Mouse (Mus musculus) lung, postnatal 25 days (tissue): ENCODE results near the gene Inpp5f.
"Not testable (repeated sequence)": the region's sequence is repeated elsewhere in the genome, so short reads cannot be mapped to it uniquely, and the experiment has no call there.

Experiments
- DNase-seq: peaks from one replicate; pipeline ENCODE4 v3.0.0; 2022; ENCODE audit warnings: low spot score

Gene Inpp5f

DNA sequence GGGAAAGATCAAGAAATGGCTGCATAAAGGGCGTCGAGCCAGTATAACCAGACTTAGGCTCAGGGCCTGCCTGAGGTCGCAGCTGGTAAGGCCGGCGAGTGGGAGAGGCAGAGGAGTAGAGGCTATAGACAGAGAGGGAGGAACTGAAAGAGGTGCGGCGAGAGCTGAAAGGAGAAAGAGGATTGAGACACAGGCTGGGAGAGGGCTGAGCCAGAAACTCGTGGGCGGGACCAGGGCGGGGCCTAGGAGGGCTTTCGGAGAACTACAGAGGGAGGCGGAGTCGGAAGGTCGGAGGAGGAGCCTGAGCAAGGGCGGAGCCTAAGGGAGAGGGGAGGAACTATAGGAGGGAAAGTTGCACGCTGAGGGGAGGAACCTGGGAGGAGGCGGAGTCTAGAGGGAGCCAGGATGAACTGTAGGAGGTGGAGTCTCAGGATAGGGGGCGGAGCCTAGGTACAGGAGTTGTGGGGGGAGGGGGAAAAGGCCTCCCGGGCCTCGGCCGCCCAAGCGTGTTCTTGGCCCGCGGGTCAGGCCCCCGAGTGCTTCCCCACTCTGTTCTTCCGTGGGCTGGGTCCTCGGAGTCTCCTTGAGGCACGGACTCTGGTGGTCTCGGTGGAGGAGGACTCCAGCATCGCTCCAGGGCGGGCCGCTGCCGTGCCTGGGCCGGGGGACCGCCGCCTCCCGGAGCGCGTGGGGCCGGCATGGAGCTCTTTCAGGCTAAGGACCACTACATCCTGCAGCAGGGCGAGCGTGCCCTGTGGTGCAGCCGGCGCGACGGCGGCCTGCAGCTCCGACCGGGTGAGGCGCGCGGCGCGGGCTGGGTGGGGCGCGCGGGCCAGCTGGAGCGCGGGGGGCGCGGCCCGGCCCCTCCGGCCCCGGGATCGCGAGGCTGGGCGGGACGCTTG, at the start of gene Inpp5f:
TSS of gene Inpp5f (plus strand) at position 432 of the 902 bp plus-strand sequence.
- DNase-seq: peak; percentile 99

DNA sequence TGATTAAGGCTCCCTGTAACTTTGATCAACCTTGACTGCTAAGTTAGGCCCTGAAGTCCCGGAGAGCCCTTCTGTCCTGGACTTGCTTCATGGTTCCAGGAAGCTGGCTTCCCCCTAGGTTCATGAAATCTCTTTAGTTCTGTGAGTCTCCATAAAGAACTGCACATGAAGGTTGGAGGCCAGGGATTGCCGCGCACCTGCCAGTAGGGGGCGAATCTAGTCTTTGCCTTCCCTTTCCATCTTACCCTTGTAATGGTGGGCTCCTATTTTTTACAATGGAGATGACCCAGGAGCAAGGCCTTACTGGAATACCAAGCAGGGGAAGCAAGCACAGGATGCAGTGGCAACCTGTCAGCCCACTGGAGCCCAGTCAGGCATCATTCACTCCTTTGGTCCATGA, 47.8 kb upstream of the Inpp5f start:
- peak; percentile 41 for DNase-seq

DNA sequence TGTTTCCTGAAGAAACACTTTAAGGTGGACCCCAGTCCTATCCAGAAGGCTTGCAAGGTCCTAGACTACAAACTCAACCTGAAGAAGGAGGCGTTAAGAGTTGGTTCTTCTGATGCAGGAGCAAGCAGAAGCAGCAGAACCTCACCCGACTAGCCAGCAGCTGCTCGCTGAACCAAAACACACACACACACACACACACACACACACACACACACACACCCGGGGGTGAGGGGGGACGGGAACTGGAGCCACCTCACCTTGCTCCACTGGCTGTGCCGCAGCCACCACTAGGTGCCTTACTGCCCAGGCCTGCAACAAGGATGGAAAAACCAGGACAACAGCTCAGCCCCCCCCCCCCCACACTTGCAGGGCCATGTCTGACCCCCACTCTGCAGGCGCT, 44.8 kb upstream of the Inpp5f start:
- no peak for DNase-seq

DNA sequence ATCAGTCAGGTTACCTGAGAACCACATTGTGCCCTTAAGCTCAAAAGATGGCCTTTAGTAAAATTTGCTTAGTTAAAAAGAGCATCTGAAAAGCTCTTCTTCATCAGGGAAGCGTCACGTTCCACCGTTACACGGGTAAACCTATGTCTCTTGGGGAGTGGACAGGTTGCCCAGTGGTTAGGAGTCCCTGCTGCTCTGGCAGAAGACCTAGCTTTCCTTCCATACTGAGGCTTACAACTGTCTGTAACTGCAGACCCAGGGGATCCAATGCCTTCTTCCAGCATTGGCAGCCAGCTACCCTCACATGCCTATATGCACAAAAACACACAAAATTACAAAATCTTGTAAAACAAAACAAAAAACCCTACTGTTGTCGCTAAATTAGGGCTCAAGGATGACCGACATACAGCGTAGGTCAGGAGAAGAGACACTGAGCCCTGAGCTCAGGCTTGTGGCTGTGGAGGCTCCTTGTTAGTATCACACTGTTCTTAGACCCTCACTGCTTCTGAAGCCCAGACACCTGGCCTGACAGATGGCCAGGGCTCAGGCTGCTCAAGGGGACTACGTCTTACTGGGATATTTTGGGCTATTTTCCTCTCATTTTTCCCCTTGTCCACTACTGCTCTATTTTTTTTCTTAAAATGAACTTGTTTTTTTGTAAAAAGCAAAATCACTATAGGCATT, 43.4 kb upstream of the Inpp5f start:
- no peak for DNase-seq

DNA sequence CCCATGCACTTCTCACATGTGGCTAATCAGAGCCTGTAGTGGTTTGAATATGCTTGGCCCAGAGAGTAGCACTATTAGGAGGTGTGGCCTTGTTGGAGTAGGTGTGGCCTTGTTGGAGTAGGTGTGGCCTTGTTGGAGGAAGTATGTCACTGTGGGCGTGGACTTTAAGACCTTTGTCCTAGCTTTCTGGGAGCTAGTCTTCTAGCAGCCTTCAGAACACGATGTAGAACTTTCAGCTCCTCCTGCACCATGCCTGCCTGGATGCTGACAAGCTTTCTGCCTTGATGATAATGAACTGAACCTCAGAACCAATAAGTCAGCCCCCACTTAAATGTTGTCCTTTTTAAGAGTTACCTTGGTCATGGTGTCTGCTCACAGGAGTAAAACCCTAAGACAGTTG, 41.7 kb upstream of the Inpp5f start:
- not testable (repeated sequence) for DNase-seq

DNA sequence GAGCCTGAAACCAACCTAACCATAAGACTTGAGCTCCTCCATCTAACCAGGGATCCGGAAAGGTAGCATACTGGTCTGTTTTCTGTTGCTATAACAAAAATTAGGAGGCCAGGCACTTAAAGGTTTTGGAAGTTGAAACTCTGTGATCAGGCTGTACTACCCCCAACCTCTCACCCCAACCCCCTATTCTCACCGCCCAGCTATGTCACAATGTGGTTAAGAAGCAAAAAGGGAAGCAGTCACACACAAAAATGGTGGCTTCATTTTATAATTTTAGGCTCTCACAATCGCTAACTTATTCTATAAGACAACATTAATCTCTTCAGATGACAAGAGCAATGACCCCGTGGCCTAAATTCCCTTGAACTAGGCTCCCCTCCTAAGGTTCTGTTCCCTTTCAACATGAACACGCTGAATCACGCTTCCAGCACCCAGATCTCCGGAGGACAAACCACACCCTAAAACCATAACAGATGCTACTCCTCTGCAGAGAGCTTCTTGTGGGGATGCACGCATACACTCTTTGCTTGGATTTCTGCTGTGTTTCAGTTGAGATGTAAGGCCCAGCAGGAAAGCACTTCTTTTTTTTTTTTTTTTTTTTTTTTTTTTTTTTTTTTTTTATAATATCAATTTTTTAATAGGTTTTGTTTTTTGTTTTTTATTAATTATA, 41.0 kb upstream of the Inpp5f start:
- no peak for DNase-seq

DNA sequence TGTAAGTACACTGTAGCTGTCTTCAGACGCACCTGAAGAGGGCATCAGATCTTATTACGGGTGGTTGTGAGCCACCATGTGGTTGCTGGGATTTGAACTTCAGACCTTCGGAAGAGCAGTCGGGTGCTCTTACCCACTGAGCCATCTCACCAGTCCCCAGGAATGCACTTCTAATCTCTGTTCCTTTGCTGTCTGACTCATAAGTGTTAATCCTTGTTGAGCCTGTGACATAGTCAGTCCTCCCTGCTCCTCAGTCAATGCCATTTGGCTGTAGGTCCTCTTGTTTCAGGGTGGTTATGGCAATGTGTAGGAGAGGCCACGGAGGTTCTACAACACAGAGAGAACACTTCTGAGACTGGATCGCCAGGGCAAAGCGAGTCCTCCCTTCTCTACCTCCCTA, 40.5 kb upstream of the Inpp5f start:
- DNase-seq: not testable (repeated sequence)

DNA sequence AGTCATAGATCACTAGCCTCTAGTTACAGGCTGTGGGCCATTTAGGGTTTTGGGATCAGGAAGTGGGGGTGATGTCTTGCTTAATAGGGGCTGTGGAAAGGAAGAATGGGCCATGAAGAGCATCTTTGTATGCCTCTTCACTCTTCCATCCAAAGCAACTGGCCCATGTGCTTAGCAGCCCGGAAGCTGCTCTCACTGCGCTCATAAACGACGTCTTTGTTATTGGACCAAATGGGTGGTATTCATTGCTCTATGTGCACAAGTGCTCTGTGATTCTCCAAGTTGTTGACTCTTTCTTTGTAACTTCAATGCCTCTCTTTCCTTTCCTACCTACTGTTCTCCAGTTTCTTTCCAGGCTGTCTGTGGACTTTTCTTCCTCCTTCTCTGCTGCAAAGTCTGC, 39.1 kb upstream of the Inpp5f start:
- no peak for DNase-seq

DNA sequence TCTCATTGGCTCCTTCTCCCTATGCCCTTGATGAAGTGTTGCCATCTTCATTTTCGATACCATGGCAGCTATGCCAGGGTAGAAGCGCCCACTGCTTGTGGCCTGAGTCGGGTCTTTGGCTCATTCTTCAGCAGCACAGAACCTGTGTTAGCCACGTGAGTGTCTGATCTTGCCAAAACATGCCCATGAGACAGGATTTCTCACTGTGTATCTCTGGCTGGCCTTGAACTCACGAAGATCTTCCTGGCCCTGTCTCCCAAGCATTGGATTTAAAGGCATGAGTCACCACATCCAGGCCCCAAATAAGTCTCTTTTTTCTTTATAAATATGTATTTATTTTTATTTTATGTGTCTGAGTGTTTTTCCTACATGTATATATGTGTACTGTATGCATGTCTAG, 35.9 kb upstream of the Inpp5f start:
- DNase-seq: no peak

DNA sequence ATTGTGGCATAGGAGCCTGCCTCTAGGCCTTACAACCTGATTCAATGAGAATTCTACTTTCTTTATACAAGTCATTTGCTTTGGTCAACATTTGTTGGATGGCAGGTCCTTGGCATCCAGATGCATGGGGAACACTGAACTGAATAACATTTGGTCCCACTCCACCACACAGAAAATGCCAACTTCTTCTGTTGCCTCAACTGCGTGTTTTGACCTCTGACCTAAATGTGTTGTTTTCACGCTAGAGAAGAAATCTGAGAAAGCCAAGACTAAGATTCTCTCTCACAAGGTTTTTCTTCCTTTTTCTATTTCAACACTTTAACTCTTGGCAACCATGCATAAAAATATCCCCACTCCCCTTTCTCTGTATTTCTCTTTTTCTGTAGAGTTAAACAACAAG, 35.3 kb upstream of the Inpp5f start:
- DNase-seq: no peak

DNA sequence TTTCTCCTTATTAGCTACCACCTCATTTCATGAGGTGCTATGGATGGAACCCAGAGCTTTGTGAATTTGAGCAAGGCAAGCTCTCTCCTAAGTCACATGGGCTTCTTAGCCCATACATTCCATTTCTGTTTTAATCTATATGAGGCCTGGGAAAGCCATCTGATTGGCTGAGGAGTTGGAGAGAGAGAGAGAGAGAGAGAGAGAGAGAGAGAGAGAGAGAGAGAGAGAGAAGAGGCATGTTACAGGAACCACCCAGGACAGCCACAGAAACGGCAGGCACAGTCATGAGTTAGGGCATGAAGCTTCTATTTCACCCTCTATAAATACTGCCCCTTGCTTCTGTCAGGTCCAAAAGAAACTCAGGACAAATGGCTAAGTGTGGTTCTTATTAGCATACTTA, 33.5 kb upstream of the Inpp5f start:
- no peak for DNase-seq

DNA sequence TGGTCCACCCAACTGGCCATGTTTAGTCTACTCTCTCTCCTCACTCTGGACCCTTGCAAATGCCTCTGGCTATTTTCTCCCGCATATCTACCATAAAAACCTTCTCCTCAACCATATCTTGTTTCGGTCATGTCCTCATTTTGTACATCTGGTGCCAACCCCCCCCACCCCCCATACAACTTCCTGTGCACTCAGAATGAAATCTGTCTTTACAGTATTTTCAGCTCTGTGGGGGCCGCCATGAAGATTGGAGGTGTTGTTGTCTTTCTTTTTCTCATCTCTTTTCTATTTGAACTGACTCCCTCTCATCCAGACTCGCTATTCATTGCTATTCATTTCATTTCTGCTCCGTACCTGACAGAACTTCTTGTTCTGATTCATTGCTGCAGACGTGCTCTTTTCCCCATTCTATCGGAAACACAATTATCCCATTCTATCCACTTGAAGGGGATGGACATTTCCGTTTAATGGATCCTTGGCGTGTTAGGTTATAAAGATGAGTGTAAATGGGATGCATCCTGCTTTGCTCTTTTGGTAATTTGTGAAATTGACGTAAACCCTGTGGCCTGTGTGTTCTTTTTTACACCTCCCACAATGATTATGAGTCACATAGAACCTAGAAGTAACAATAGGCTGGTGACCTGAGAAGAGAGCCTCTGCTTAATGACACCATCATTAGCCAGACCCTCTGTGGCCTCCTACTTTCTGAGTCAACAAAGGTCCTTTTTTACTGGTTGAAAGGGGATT, 32.8 kb upstream of the Inpp5f start:
- DNase-seq: no peak

DNA sequence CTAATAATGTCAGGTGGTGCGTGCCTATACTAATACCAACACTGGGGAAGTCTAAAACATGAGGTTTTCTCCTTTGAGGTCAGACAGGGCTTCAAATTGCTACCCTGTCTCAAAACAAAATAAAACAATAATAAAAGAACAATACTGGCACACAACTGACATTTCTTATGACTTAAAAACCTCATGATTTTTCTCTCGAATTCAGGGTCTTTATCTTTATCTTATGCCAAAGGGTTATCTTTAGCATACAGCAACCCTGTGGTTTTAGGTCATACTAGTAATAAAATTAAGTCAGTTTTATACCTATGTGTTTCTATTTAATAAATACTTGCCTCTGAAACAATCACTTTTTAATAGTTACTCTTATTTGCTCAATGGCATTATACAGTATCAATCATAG, 31.7 kb upstream of the Inpp5f start:
- no peak for DNase-seq

DNA sequence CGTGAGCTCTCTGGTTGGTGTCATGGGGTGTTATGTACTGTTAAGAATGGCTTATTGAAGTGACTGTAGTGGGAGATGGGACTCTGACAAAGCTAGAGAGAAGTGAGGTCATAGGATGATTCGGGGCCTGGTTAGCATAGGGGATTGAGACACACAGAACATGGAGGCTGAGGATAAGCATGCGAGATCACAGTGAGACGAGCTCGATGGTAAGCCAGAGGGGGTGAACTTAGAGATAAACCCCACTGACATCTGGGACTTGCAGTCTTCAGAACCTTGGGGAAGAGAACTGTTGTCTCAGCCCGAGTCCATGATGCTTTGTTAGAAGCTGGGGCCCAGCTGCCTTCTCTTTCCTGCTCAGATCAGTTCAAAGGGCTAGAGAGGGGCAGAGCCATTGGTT, 30.8 kb upstream of the Inpp5f start:
- no peak for DNase-seq

DNA sequence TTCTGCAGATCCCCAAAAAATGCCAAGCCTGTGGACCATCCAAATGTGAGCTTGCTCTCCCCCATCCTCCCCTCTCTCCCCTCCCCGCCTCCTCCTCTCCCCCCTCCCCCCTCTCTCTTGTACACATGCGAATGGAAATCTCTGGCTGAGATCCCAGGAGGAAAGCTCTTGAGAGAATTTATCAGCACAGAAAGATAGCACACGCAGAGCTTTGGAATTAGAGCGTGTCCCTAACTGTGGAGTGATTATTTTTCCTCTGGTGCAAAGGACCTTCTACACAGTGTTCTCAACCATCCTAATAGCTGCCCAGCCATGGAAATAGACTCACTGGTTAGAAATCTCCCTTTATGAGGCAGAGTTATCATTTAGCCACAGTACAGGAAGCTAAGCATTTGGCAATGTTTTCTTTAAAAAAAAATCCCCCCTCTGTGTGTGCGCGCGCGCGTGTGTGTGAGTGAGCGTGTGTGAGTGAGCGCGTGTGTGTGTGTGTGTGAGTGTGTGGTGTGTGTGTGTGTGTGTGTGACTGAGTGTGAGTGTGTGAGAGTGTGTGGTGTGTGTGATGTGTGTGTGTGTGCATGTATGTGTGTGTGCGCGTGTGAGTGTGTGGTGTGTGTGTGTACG, 29.2 kb upstream of the Inpp5f start:
- no peak for DNase-seq

DNA sequence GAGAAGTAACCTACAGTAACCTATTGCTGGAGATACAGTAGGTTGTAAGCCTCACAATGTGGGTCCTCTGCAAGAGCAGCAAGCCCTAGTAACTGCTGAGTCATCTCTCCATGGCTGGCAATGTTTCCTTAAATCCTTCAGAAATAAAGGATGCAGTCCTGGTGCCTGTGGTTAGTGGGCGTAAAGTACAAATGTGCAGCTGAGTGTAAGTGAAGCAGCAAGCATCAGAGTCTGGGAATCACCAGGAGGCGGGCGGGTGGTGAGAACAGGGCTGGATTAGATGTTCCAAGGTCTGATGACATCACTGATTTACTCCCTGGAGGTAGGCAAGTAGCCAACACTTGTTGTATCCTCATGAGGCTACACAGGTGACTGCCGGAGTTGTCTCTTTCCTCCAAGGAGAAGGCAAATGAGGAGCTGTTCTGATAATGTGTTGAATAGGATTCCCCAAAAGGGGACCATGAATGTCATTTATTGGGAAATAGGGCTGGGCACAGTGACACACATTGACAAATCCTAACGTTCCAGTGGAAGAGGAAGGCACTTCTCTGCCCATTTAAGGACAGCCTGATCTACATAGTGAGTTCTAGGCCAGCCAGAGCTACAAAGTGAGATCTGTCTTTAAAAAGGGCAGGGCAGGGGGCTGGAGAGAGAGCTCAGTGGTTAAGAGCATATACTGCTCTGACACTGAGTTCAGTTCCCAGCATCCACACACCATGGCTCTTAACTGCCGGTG, 27.7 kb upstream of the Inpp5f start:
- no peak for DNase-seq

DNA sequence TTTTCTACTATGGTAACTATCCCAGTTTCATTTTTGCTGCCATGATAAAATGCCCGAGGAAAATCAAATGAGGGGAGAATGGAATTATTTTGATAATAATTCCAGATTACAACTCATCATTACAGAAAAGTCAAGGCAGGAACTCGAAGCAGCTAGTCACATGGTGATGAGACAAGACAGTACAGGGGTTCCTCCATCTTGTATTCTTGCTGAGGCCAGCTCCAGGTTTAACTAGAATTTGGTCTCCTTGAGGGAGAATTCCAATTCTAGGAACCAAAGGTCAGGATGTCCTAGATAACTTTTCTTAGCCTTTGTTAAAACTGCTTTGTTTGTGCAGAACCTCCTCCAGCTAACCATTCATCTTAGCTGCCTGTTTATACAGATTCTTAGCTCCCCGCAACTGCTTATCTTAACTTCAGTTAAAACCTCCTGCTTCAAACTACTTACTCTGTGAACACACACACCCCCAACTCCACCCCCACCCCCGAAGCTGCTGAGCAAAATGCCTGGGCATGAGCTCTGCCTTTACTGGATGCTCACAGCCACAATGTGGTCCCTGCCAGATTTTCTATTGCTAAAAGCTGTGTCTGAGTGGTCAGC, 23.7 kb upstream of the Inpp5f start:
- DNase-seq: no peak

DNA sequence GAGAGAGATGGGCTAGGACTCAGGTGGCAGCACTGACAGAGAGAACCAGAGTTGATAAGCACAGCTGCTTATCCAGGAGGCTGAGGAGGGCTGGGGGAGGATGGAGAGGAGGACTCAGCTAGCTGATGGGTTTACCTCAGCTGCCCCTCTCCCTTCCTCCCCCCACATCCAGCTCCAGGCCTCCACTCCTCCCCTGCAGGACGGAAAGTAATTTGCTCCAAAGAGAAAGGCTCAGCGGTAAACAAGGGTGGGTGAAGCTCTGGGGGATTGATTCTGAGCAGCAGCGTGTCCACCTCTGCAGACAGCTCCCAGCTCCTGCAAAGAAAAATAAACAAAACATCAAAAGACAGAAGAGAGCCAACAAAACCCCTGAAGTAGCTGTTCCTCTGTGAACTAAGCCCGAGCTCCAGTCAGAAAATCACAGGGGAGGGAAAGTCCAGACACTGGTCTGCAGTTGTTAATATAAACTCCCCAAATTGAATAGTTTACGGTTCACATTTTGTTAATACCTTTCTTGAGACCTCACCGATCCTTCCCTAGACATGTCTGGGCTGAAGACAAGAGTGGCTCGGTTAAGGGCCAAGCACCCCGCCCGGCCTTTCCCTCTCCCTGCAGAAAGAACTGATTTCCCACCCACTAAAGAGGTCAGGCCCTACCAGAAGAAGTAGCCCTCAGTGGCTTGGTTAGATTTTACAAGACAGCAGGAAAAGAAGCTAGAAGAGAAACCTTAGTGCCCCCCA, 19.6 kb upstream of the Inpp5f start:
- DNase-seq: peak; percentile 29

DNA sequence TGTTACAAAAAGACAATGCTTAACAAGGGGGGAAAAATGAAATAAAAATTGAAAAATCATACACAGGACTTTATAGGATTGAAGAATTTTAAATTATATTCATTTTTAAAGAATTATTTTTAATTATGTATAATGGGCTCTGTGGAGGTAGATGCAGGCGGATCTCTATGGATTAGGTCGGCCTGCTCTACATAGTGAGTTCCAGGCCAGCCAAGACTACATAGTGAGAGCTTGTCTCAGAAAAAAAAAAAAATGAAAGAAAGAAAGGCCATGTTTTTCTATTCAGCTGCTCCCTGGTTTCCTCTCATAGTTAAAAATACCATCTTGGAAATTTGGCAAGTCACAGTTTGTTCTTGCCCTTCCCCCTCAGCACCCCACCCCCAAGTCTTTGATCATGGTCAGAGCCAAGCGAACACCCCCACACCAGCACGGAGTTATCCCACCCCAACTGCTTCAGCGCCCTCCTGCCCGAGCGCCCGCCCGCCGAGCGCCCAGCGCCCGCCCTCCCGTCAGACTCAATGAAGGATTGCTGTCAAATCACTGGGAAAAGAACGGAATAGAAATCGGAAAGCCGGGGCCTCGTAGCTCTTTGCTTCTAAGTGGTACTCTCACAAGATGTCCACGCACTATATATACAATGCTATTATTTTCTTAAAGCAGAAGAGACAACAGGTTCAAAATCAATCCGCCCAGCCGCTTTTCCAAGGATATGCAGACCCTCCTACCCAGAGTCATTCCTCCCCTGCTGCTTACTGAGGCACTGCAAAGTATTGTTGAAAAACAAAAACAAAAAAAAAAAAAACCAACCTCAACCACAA, 18.8 kb upstream of the Inpp5f start:
- DNase-seq: peak; percentile 74
